Mouse (Mus musculus): ENCODE results near the gene Trim3. TPM values are rescaled to one million over a fixed set of nuclear protein-coding genes. Genes with fewer than 3 reads are reported as not detected.

The Trim3 gene
- polyA plus RNA-seq, 1 experiment from 2014 or later: 3.5 TPM

DNA sequence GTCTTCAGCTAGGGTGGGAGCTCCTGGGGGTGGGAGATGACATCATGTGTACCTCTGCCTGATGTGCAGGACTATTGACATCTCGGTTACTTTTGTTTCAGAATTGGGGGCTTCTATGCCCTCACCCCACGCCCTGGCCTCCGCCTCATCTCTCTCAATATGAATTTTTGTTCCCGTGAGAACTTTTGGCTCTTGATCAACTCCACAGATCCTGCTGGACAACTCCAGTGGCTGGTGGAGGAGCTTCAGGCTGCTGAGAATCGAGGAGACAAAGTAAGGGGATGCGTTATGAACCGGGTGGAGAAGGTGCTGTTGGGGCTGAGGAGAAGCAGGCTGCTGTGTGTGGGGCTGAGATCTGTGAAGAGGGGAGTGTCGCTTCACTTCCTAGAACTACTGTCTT is 77.0 kb downstream of the Trim3 start:
- H3K9me3 ChIP-seq (replicated peaks): no peaks in the 10 kb centered on the region
- WGBS (ENCODE audit: insufficient replicate concordance): 77% methylated on average over 8 of the region's 8 CpGs
- 0 out of 2 replicates have a peak overlapping the region, but pooled peaks have one; percentile 89 for H3K4me2 ChIP-seq
- H3K27ac ChIP-seq (replicated peaks): no peak overlapping the region
- ATAC-seq (ENCODE audit: insufficient read depth): no peak
- H3K36me3 ChIP-seq (replicated peaks): peaks cover 22% of the 10 kb centered on the region
- peaks cover 27% of the 10 kb centered on the region for H3K4me1 ChIP-seq (replicated peaks)
- no peak overlapping the region for H3K9ac ChIP-seq
- H3K27me3 ChIP-seq: no peaks in the 10 kb centered on the region
- H3K4me3 ChIP-seq (replicated peaks): no peak overlapping the region

DNA sequence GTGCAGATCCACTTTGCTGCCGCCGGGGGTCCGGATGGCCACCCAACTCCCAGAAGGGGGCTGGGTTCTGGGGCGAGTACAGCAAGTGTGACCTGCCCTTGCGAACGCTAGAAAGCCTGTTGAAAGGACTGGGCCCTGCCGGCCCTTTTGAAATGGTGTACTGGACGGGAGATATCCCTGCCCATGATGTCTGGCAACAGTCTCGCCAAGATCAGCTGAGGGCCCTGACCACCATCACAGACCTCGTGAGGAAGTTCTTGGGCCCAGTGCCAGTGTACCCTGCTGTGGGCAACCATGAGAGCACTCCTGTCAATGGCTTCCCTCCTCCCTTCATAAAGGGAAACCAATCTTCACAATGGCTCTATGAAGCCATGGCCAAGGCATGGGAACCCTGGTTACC is 77.8 kb downstream of the Trim3 start:
- H3K4me2 ChIP-seq: peak overlapping the region; percentile 89
- H3K4me3 ChIP-seq (replicated peaks): peak overlapping the region; percentile 67
- peaks cover 27% of the 10 kb centered on the region for H3K4me1 ChIP-seq (replicated peaks)
- no peaks in the 10 kb centered on the region for H3K27me3 ChIP-seq
- peaks cover 22% of the 10 kb centered on the region for H3K36me3 ChIP-seq (replicated peaks)
- H3K27ac ChIP-seq (replicated peaks): no peak overlapping the region
- WGBS (ENCODE audit: insufficient replicate concordance): 88% methylated on average over 10 of the region's 10 CpGs
- ATAC-seq (ENCODE audit: insufficient read depth): no peak
- no peaks in the 10 kb centered on the region for H3K9me3 ChIP-seq (replicated peaks)
- H3K9ac ChIP-seq: peak overlapping the region; percentile 71; the same call in 1 of the 2 replicates

Other genes starting within 250 kb of the Trim3 start
- 12.6 and 17.6 TPM in 2 replicates for gene Fam160a2, start 233.5 kb downstream of the Trim3 start, polyA plus RNA-seq (2015; fragmentation: Nextera tagmentation; extraction: Ambion mirVana)
- gene Cnga4, start 229.0 kb downstream of the Trim3 start, polyA plus RNA-seq (2015; fragmentation: Nextera tagmentation; extraction: Ambion mirVana): not detected in 2 replicates
- gene Cckbr, start 207.8 kb downstream of the Trim3 start, polyA plus RNA-seq (2015; fragmentation: Nextera tagmentation; extraction: Ambion mirVana): not detected in 2 replicates
- gene Cavin3, start 151.3 kb downstream of the Trim3 start, polyA plus RNA-seq (2015; fragmentation: Nextera tagmentation; extraction: Ambion mirVana): 5.5 and 5.7 TPM in 2 replicates
- gene Smpd1, start 79.2 kb downstream of the Trim3 start, polyA plus RNA-seq (2015; fragmentation: Nextera tagmentation; extraction: Ambion mirVana): 21.9 and 22.0 TPM in 2 replicates
- gene Apbb1, start 51.9 kb downstream of the Trim3 start, polyA plus RNA-seq (2015; fragmentation: Nextera tagmentation; extraction: Ambion mirVana): 2.3 and 2.4 TPM in 2 replicates
- gene Hpx, start 33.4 kb downstream of the Trim3 start, polyA plus RNA-seq (2015; fragmentation: Nextera tagmentation; extraction: Ambion mirVana): 343 and 400 TPM in 2 replicates
- 94.4 and 98.5 TPM in 2 replicates for gene Timm10b, start 6.5 kb upstream of the Trim3 start, polyA plus RNA-seq (2015; fragmentation: Nextera tagmentation; extraction: Ambion mirVana)
- gene Arfip2, start 6.8 kb upstream of the Trim3 start, polyA plus RNA-seq (2015; fragmentation: Nextera tagmentation; extraction: Ambion mirVana): 10.9 and 13.8 TPM in 2 replicates
- gene Gm45799, start 7.0 kb upstream of the Trim3 start, polyA plus RNA-seq (2015; fragmentation: Nextera tagmentation; extraction: Ambion mirVana): 14.4 and 24.6 TPM in 2 replicates
- gene Dnhd1, start 17.3 kb upstream of the Trim3 start, polyA plus RNA-seq (2015; fragmentation: Nextera tagmentation; extraction: Ambion mirVana): 0.10 and 0.32 TPM in 2 replicates
- 120 and 127 TPM in 2 replicates for gene Ilk, start 103.0 kb upstream of the Trim3 start, polyA plus RNA-seq (2015; fragmentation: Nextera tagmentation; extraction: Ambion mirVana)
- gene Rrp8, start 103.8 kb upstream of the Trim3 start, polyA plus RNA-seq (2015; fragmentation: Nextera tagmentation; extraction: Ambion mirVana): 10.7 and 12.6 TPM in 2 replicates
- gene Taf10, start 110.8 kb upstream of the Trim3 start, polyA plus RNA-seq (2015; fragmentation: Nextera tagmentation; extraction: Ambion mirVana): 110 and 117 TPM in 2 replicates
- 59.4 and 62.5 TPM in 2 replicates for gene Tpp1, start 118.7 kb upstream of the Trim3 start, polyA plus RNA-seq (2015; fragmentation: Nextera tagmentation; extraction: Ambion mirVana)
- 0.76 and 0.82 TPM in 2 replicates for gene Dchs1, start 154.1 kb upstream of the Trim3 start, polyA plus RNA-seq (2015; fragmentation: Nextera tagmentation; extraction: Ambion mirVana)
- 213 and 216 TPM in 2 replicates for gene Mrpl17, start 177.5 kb upstream of the Trim3 start, polyA plus RNA-seq (2015; fragmentation: Nextera tagmentation; extraction: Ambion mirVana)

Data from liver, embryonic 15.5 days (tissue).